Mouse (Mus musculus) heart, postnatal 14 days (tissue): ENCODE measurements around the gene Asic2. TPM values are rescaled to one million over a fixed set of nuclear protein-coding genes. Genes with fewer than 3 reads are reported as not detected.

Experiments used
- DNase-seq, 2 experiments: peaks; one replicate each; pipeline ENCODE4 v3.0.0; 2021 to 2022
- intact Hi-C: fragments of 180-260 bp; cut with DNase I; formaldehyde crosslinking; loops from one replicate; pipeline ENCODE4 v1.15.1; 2025
- total RNA-seq, 2 experiments: library from RNA; stranded (reverse); gene quantifications; 2 replicates each; pipeline ENCODE4 v1.2.3; 2021

Gene Asic2
- total RNA-seq, 2 experiments from 2014 or later = not detected

GRCm38 (mm10) chr11:81860250-81860972 lies 107.8 kb downstream of the Asic2 start, which contains the start of gene 5530401A14Rik:
5530401A14Rik (plus strand) TSS chr11:81860673.
- no peak for DNase-seq
- intact Hi-C loops = no loop called here

GRCm38 (mm10) chr11:81847773-81848490 lies 120.3 kb downstream of the Asic2 start:
- intact Hi-C loops = no loop called here
- no peak for DNase-seq

- intact Hi-C loops = no loop called here
- no peak for DNase-seq
These were observed 122.6 kb downstream of the Asic2 start for GRCm38 (mm10) chr11:81845686-81846036.

- peak; percentile 5 to 27 for DNase-seq
- intact Hi-C loops = no loop called here
These were observed 123.1 kb downstream of the Asic2 start for GRCm38 (mm10) chr11:81845010-81845685.

GRCm38 (mm10) chr11:81841001-81841400 lies 127.3 kb downstream of the Asic2 start:
- intact Hi-C loops = no loop called here
- DNase-seq = no peak

GRCm38 (mm10) chr11:81838426-81838825 lies 129.8 kb downstream of the Asic2 start:
- intact Hi-C loops = no loop called here
- no peak for DNase-seq

- intact Hi-C loops = no loop called here
- no peak for DNase-seq
These were observed 135.9 kb downstream of the Asic2 start for GRCm38 (mm10) chr11:81832381-81832780.

GRCm38 (mm10) chr11:81816531-81816930 lies 151.7 kb downstream of the Asic2 start:
- no peak for DNase-seq
- intact Hi-C loops = no loop called here

- no peak for DNase-seq
- intact Hi-C loops = no loop called here
These were observed 153.4 kb downstream of the Asic2 start for GRCm38 (mm10) chr11:81814816-81815215.

GRCm38 (mm10) chr11:81806905-81807659 lies 161.2 kb downstream of the Asic2 start:
- DNase-seq = no peak
- intact Hi-C loops = no loop called here

GRCm38 (mm10) chr11:81803544-81803943 lies 164.7 kb downstream of the Asic2 start:
- no peak for DNase-seq
- intact Hi-C loops = no loop called here

GRCm38 (mm10) chr11:81802614-81803013 lies 165.6 kb downstream of the Asic2 start:
- intact Hi-C loops = no loop called here
- DNase-seq = no peak

GRCm38 (mm10) chr11:81800899-81801298 lies 167.4 kb downstream of the Asic2 start:
- intact Hi-C loops = no loop called here
- no peak for DNase-seq

- intact Hi-C loops = no loop called here
- no peak for DNase-seq
These were observed 174.7 kb downstream of the Asic2 start for GRCm38 (mm10) chr11:81793588-81793987.

- intact Hi-C loops = no loop called here
- DNase-seq = no peak
These were observed 176.7 kb downstream of the Asic2 start for GRCm38 (mm10) chr11:81791579-81791978.

GRCm38 (mm10) chr11:81780596-81780995 lies 187.7 kb downstream of the Asic2 start:
- intact Hi-C loops = no loop called here
- peak; percentile 33 to 43 for DNase-seq

- intact Hi-C loops = no loop called here
- peak; percentile 46 to 69 for DNase-seq
These were observed 188.4 kb downstream of the Asic2 start for GRCm38 (mm10) chr11:81779881-81780280.

- intact Hi-C loops = no loop called here
- DNase-seq = no peak
These were observed 196.9 kb downstream of the Asic2 start for GRCm38 (mm10) chr11:81771195-81771895.

GRCm38 (mm10) chr11:81769691-81770260 lies 198.5 kb downstream of the Asic2 start:
- no peak for DNase-seq
- intact Hi-C loops = no loop called here

- no peak for DNase-seq
- intact Hi-C loops = no loop called here
These were observed 200.0 kb downstream of the Asic2 start for GRCm38 (mm10) chr11:81768305-81768704.
